Mouse (Mus musculus): ENCODE results near the gene Dhrs13.

DNA sequence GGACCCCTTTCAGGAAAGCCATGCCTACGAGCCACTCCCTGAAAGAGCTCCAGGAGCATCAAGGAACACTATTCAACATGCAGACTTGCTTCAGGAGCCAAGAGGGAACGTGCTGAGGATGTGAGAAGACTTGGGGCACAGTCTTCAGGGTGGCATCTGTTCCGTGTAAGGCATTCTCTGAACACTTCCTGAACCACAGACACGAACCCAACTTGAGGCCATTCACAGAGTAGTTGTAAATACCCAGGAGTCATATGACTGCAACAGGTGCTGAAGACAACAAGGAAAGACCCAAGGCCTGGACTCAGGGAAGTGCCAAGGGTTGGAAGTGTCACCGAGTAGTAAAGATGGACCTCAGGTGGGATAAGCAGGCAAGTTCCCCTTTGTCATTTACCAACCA lies 35.5 kb downstream of the Dhrs13 start:
- TF ChIP-seq CTCF (conservative IDR thresholded peaks at IDR 0.05; ENCODE audit: insufficient read depth, insufficient read length, low read depth, low read length) = no peak
- no peak for TF ChIP-seq POLR2A (IDR thresholded peaks at IDR 0.05; ENCODE audit: low read depth, low read length)
